Mouse (Mus musculus) brain, embryonic 14.5 days (tissue): Measurements from ENCODE around the gene Gm21852. TPM values are rescaled to one million over a fixed set of nuclear protein-coding genes. Genes with fewer than 3 reads are reported as not detected.
"Not testable (repeated sequence)": the region's sequence is repeated elsewhere in the genome, so short reads cannot be mapped to it uniquely, and the experiment has no call there.

Experiments used
- DNase-seq: peaks from one replicate; pipeline ENCODE4 v3.0.0-alpha.2; 2011; ENCODE audit warnings: low read depth
- polyA plus RNA-seq: library from polyadenylated mRNA; depleted of rRNA; stranded (reverse); fragments of >200 nt; gene quantifications from 2 replicates; pipeline ENCODE4 v1.2.3, GENCODE M21; 2012; rRNA removed

The Gm21852 gene
- not detected in 2 replicates for polyA plus RNA-seq

DNA sequence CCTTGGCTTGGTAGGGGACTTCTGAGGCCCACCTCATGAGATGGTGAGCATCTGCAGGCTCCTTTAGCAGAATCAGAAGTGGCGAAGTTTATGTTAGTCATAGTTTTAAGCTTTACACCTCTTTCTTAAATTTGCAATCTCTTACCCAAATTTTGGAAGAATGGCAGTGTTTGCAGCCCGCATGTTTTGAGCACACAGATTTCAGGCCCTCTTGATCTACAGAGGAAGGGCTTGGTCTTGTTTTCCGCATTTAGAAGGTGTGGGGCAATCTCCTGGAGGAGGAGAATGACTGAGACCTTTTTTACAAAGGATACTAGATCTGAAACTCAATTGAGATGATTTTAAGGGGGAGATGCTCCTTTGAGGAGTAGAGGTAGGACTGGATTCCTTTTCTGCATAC lies at the start of gene Gm21852:
Gene Gm21852, minus strand, starts transcription at position 101 of the 400 bp plus-strand sequence.
- DNase-seq = not testable (repeated sequence)

Other genes starting within 250 kb of the Gm21852 start
- not detected in 2 replicates for gene Gm21797, start 123.8 kb upstream of the Gm21852 start, polyA plus RNA-seq
- gene Gm20795, start 152.9 kb upstream of the Gm21852 start, polyA plus RNA-seq = not detected in 2 replicates